Mouse (Mus musculus) olfactory bulb, adult 2 months (tissue): ENCODE measurements around the gene Nfe2l1.

Experiments
- CTCF ChIP-seq: fragments of 200-500 bp; IDR thresholded peaks from 2 replicates; pipeline ENCODE4 v1.5.1; 2012; ENCODE audit warnings: low read depth, mild to moderate bottlenecking, low read length, moderate library complexity; ENCODE audit not compliant: insufficient read depth
- POLR2A ChIP-seq: fragments of 200-500 bp; IDR thresholded peaks from 2 replicates; pipeline ENCODE4 v1.6.1; 2012; ENCODE audit warnings: mild to moderate bottlenecking, low read depth, low read length, moderate library complexity; ENCODE audit not compliant: insufficient read depth

DNA sequence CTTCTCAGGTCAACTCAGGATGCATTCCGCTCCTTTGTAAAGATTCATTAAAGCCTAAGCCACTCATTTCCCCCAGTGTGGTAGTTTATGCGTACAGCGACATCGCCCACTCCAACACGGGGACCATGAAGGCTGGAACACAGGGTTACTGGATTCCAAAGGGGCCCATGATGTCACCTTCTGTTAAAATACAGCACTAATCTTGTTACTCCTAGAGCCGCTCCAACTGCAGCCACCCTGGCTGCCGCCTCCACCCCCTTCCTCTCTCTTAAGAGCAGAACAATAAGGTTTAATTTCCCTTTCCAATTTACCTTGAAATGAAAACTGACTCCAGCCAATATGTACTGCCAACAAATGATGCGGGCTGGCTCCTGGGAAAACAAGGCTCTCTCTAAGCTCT lies 54.7 kb downstream of the Nfe2l1 start:
- TF ChIP-seq CTCF (no peak), POLR2A (no peak)
